Mouse (Mus musculus): Measurements from ENCODE around the gene Trnau1ap. TPM values are rescaled to one million over a fixed set of nuclear protein-coding genes. Genes with fewer than 3 reads are reported as not detected.

The Trnau1ap gene
- polyA plus RNA-seq, 1 experiment: 103 TPM

DNA sequence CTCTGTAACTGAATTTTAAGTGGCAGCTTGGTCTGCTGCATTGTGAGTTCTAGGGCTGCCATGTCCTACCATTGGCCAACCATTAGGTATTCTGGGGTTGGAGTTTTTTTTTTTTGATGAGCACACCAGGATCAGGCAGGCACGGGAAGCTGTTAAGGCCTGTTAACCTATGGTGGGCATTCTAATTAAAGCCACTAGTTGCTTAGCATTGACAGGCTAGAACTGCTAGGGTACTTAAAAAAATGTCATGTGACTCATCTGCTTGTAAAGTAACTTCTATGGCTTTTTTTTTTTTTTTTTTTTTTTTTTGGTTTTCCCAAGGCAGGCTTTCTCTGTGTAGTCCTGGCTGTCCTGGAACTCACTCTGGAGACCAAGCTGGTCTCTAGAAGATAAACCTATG is 18.1 kb downstream of the Trnau1ap start:
- no peak for TF ChIP-seq GATA1 (IDR thresholded peaks at IDR 0.05; ENCODE audit: low read length)

DNA sequence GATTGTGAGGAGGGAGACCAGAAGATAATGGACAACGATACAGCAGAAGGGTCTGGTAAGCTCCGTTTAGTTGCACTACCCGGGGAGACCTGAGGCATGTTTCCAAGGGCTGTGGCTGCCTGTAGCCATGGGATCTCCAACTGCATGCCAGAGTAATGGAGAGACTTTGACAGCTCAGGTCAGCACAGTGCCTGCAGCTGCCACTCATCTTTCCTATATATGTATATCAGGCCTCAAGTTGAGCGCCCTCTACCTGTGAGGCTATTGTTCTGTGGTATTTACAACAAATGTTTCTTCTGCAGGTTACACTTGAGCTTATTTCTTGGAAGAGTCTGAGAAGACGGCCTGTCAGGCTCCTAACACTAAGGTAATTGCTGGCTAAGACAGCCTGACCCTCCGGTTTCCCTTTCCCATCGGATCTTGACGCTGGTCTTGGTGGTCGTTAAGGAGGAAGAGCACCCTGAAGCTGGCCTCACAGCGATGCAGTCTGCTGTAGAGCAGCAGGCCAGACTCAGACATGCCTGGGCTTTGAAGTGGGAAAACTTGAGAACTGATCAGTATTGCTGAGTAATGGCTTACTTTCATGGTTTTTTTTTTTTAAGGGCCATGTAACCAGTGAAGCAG is 19.4 kb downstream of the Trnau1ap start:
- TF ChIP-seq GATA1 (IDR thresholded peaks at IDR 0.05; ENCODE audit: low read length): no peak

DNA sequence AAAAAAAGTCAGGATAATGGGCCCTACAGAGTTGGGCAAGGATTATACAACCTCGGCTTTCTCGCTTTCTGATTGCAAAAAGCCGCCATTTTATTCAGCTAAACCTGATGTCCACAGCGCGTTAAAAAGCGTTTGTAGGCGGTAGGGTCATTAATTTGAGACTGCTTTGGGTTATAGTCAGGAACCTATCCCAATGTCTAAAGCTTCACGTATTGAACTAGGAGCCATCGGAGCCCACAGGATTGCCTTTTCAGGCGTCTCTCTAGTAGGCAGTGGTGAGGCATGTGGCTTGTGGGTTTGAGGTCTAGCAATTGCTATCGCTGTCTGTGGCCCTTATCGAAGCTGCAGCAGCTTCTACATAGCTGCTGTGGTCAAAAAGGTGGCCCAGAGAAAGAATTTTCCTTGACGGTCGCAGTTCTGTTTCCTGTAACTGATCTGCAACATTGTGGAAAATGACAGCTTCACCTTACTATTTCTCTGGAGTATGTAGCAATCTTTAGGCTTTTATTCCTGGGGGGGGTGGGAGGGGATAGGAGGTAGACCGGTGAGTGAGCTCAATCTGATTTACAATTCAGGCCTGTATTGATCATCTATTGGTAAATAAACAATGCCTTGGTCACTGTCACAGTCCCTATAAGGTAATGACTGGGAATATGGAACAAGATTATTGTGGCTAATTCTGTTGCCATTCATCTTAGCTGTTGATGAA is 20.0 kb downstream of the Trnau1ap start:
- TF ChIP-seq GATA1 (IDR thresholded peaks at IDR 0.05; ENCODE audit: low read length): peak; percentile 88

DNA sequence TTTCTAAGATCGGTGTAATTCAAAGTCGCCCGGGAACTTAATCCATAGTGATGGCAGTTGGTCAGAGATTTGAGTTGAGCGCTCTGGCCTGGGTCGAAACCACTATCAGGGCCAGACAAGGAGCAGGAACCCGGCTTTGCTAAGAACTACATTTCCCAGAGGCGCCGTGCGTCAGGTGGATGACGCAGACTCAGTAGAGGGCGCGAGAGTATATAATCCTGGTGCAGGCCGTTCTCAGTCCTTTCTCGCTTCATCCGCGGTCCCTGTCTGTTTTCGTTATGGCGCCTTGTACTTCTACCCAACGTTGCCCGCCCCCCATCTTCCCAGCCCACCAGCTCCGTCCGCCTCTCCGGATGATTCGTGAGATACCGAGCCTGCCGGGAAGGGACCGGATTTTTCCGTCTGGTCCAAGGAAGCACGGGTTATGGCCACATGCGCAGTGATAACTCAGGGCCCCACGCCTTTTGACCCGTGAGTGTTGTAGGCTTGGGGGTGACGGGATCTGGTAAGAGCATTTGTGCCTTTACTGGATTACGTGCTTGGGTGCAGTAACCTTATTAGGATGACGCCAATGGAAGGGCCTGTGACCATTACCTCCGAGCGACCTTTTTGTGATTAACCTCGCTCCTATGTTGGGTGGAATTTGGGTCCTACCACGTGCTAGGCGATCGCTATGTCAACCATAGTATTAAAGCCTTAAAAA is 20.8 kb downstream of the Trnau1ap start:
- TF ChIP-seq GATA1 (IDR thresholded peaks at IDR 0.05; ENCODE audit: low read length): no peak

DNA sequence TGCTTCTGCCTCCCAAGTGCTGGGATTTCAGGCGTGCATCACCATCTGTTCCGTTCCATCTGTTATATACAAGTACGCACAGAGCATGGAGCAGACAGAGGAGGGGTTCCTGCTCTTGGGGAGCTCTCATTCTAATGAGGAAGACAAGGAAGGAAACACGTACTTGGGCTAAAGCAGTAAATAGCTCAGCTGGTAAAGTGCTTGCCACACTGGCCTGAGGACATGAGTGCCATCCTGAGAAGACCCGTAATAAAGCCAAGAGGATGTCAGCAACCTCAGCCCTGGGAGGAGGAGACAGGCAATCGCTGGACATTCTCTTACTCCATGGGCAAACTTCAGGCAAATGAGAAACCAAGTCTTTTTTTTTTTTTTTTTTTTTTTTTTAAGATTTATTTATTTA is 23.3 kb downstream of the Trnau1ap start:
- TF ChIP-seq GATA1 (IDR thresholded peaks at IDR 0.05; ENCODE audit: low read length): no peak

DNA sequence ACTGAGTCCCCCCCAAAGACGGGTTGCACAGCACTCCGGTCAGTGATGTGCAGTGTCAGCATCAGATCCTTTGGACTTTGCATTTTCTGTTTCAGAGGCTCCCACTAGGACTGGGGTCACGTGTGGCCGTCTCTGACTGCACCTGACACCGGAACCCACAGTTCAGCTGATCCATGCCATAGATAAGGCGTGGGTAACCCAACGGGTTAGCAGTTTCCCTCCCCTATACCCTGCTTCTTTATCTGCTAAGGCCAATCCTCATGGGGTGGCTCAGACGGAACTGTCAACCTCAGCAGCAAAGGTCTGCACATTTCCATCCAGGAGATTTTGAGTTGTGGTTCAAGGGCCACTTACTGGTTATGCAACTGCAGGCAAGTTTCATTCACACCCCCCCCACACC is 24.1 kb downstream of the Trnau1ap start:
- no peak for TF ChIP-seq GATA1 (IDR thresholded peaks at IDR 0.05; ENCODE audit: low read length)

DNA sequence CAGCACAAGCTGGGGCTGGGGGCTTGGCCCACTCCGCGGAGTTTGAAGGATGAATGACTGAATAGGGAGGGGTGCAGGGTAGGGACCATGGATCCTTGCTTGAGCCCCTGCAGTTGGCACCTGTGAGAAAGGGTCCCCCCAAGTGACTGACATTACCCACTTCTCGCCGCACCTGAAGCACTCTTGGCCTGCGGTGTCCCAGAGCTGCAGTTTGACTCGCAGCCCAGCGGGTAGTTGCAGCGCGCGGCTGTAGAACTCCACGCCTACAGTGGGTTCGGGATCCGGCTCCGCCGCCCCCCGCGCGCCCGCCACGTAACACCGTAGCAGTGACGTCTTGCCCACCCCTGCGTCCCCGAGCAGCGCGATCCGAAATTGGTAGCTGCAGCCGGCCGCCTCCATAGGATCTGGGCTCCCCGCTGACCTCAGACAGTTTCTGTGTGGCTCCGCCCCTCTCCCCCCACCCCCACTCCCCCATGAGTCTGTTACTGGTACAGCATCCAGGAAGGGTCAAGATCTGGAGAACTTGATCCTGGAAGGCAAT is 26.3 kb downstream of the Trnau1ap start, which contains the start of gene Rab42:
TSS of gene Rab42 (minus strand) at position 447 of the 541 bp plus-strand sequence.
- TF ChIP-seq GATA1 (IDR thresholded peaks at IDR 0.05; ENCODE audit: low read length): no peak

DNA sequence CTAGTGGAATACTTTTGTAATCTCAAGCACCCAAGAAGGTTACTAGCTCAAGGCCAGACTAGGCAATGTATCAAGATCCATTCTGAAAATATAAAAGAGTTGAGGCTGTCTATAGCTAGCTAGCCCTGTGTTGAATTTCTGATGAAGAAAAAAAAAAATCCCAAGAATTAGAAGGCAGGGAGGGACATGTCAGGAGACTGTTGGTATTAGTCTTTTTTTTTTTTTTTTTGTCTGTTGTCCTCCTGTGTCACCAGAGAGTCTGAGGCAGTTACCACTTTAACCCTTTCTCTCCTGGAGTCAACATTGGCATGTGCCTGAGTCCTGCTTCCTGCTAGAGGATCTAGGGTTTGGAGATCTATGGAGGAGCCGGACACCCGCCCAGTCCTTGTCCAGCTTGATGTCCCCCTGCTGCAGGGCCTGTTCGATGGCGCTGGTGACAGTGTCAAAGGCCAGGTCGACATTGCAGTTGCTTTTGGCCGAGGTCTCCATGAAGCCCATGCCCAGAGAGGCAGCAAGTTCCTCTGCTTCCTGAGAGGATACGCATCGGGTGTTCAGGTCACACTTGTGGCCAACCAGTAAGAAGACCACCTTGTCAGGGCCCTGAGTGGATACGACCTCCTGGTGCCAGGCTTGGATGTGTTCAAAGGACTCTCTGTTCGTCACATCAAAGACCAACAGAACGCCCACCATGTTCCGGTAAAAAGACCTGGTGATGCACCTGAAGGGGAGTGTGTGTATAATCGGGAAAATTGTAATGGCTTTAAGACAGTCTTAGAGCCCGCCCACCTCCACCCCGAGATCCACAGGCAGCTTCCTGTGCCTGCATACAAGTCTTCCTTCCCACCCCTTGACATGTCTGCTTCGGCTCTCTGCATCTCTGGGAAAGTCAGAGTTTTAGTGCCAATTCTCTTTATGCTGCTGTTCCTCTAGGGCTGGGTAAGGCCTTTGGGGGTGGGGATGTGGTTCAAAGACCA is 27.1 kb downstream of the Trnau1ap start:
- TF ChIP-seq GATA1 (IDR thresholded peaks at IDR 0.05; ENCODE audit: low read length): no peak

DNA sequence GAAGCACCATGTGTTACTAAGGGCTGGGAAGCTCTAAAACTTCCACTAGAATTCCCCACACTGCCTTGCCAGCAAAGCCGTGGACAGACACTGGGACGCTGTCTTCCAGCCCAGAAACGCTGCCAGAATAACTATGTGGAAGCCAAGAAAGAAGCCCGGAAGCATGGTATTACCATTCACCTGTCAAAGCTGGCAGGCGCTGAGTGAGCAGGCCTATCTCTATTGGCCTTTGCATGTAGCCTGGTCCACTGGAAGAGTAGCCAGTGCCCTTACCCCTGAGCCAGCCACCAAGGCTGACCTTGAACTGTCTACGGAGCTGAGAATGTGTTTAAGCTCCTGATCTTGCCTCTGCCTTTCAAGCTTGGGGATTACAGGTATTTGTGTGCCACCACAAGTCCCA is 27.9 kb downstream of the Trnau1ap start:
- TF ChIP-seq GATA1 (IDR thresholded peaks at IDR 0.05; ENCODE audit: low read length): no peak

DNA sequence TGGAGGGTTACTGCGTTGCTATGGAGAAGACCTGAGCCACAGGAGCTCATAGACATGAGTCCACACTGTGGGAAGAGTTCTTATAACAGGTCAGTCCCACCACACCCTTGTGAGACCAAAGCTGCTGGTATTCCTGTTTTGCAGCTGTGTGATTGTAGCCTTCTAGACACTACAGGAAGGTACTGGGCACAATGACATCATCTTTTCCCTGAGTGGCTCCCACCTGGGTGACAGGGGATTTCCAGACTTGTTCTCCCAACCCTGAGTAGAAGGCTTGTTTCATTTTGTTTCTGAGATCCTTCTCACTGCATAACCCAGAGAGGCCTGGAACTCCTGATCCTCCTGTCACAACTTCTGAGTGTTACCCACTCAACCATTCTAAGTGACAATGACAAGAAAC is 29.5 kb downstream of the Trnau1ap start:
- TF ChIP-seq GATA1 (IDR thresholded peaks at IDR 0.05; ENCODE audit: low read length): no peak

DNA sequence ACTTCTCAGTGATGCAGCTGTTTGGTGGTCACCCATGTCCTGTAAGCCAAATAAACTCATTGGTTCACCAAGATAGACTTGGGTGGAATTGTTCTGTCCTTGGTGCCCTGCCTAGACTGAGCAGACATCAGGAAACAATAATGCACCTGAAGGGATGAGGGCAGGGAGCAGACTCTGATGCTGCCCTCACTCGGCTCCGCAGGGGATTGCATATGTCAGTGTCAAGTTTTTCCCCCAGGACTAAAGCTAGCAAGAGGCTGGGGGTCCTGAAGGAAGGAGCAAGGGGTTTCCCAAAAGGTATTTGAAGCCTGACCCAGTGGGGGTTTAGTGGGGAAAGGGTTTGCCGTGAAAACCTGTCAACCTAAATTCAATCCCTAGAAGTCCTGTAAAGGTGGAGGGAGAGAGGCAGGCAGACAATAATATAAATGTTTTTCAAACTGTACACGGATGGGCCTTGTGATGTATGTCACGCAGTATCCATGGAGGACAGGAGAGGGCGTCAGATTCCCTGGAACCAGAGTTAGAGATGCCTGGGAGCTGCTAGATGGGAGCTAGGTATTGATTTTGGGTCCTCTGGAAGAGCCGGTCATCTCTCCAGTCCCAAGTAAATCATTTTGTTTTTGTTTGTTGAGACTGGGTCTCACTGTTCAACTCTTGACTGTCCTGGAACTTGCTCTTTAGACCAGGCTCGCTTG is 33.5 kb downstream of the Trnau1ap start:
- no peak for TF ChIP-seq GATA1 (IDR thresholded peaks at IDR 0.05; ENCODE audit: low read length)

DNA sequence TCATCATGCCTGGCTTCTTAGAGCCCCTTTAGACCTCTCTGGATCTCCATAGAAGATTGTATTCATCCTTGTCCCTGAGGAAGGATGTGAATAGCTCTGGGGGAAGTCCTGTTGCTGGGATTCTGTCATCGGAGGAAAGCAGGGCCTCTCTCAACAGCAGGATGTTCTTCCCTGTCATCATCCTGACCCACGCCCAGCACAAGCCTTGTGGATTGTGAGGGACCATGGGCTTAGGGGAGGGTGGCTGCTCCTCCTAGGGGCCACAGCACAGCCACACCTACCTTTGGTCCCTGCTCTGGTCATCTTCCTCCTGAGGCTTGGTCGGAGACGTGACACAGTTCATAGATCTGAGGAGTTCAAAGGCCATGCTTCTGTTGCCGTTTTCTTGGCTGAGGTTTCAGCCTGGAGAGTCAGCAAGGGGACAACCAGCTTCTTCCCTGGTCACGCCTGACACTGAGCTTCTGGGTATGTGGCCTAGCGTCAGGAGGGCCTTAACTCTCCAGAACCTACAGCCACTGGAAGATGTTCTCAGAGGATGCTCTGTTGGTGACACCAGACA is 35.6 kb downstream of the Trnau1ap start:
- no peak for TF ChIP-seq GATA1 (IDR thresholded peaks at IDR 0.05; ENCODE audit: low read length)

DNA sequence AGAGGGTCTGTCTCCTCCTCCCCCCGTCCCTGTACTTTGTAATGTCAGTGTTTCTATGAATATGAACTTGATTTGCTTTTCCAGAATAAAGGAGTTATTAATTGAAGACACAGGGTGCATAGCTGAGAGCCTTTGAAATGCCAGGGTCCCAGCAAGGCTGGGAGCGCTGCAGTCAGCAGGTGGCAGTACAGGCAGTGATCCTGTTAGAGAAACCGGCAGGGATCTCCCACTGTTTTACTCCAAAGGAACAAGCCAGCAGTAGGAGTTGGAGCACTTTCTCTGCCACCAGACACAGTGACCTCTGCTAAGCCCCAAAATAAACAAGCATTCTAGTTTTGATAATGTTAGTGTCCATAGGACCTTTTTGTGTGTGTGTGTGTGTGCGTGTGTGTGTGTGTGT is 36.4 kb downstream of the Trnau1ap start:
- no peak for TF ChIP-seq GATA1 (IDR thresholded peaks at IDR 0.05; ENCODE audit: low read length)

DNA sequence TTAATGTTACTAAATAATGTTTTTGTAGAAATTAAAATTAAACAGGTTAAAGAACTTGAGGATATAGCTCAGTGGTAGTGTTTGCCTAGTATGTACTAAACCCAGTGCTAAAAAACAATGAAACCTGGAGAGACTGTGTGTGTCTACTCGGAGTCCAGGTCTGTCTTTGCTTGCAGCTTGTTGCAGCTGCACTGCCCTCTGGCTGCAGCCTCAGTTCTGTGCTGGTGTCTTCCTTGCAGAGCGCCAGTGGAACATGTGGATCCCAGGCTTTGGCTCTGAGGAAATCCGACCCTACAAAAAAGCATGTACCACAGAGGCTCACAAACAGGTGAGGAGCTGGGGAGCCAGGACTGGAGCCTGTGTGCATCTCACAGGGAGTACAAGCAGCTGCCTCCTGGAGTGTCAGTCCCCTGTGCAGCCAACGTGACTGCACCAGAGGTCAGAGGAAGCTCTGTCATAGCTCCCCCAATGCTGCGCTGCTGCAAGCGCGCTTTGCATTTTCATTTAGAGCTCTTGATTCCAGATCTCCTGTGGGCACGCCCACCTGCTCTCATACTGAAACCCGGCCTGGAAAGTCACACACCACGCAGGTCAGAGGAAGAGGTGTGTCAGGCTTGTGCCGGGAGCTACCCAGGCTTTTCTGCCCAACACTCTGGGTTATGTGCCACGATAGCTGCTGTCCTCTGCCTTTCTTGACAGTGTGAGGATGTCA is 37.6 kb downstream of the Trnau1ap start:
- TF ChIP-seq GATA1 (IDR thresholded peaks at IDR 0.05; ENCODE audit: low read length): no peak
